Mouse (Mus musculus) frontal cortex, adult 2 months (tissue): Measurements from ENCODE around the gene BC016579. TPM values are rescaled to one million over a fixed set of nuclear protein-coding genes. Genes with fewer than 3 reads are reported as not detected.

ENCODE experiments used
- DNase-seq, 2 experiments: peaks; one replicate each; pipeline ENCODE4 v3.0.0; 2022; ENCODE audit warnings: low spot score in 1 of 2; ENCODE audit errors: extremely low spot score in 1 of 2
- polyA plus RNA-seq: library from polyadenylated mRNA; depleted of rRNA; stranded (reverse); fragments of >200 nt; gene quantifications from 2 replicates; pipeline ENCODE4 v1.2.3, GENCODE M21; 2012; rRNA removed

Gene BC016579
- 0.13 and 0.44 TPM in 2 replicates for polyA plus RNA-seq

- DNase-seq, result no peak
These were observed at the start of gene BC016579 for GRCm38 (mm10) chr16:45653934-45654332. Gene BC016579 (minus strand): TSS chr16:45654068.

- no peak for DNase-seq
These were observed 45.4 kb upstream of the BC016579 start for GRCm38 (mm10) chr16:45699301-45699700.

GRCm38 (mm10) chr16:45697996-45698395 is 44.1 kb upstream of the BC016579 start:
- no peak for DNase-seq

- no peak for DNase-seq
These were observed 41.7 kb upstream of the BC016579 start for GRCm38 (mm10) chr16:45695445-45696160.

- DNase-seq, result no peak
These were observed 39.7 kb upstream of the BC016579 start, which contains the start of gene Tmprss7 for GRCm38 (mm10) chr16:45693558-45693957. Gene Tmprss7 (minus strand): TSS chr16:45693658.

- DNase-seq, result no peak
These were observed 39.0 kb upstream of the BC016579 start for GRCm38 (mm10) chr16:45692851-45693250.

GRCm38 (mm10) chr16:45690178-45690577 is 36.3 kb upstream of the BC016579 start:
- peak in 1 of 2 experiments; percentile 78 for DNase-seq

- DNase-seq, result no peak
These were observed 33.0 kb upstream of the BC016579 start for GRCm38 (mm10) chr16:45686833-45687232.

- peak in 1 of 2 experiments; percentile 69 for DNase-seq
These were observed 31.4 kb upstream of the BC016579 start for GRCm38 (mm10) chr16:45685295-45685694.

GRCm38 (mm10) chr16:45684815-45685214 is 30.9 kb upstream of the BC016579 start:
- peak in 1 of 2 experiments; percentile 86 for DNase-seq

GRCm38 (mm10) chr16:45676462-45676861 is 22.6 kb upstream of the BC016579 start:
- peak in 1 of 2 experiments; percentile 51 for DNase-seq

- peak in 1 of 2 experiments; percentile 39 for DNase-seq
These were observed 16.1 kb upstream of the BC016579 start for GRCm38 (mm10) chr16:45670005-45670404.

GRCm38 (mm10) chr16:45668178-45668577 is 14.3 kb upstream of the BC016579 start:
- no peak for DNase-seq

GRCm38 (mm10) chr16:45666136-45666535 is 12.3 kb upstream of the BC016579 start:
- DNase-seq, result no peak

- no peak for DNase-seq
These were observed 8.5 kb upstream of the BC016579 start for GRCm38 (mm10) chr16:45662381-45662780.

- DNase-seq, result peak; percentile 41 to 62
These were observed 5.7 kb upstream of the BC016579 start for GRCm38 (mm10) chr16:45659596-45659995.

- no peak for DNase-seq
These were observed 4.4 kb upstream of the BC016579 start for GRCm38 (mm10) chr16:45658248-45658647.

GRCm38 (mm10) chr16:45657574-45658159 is 3.8 kb upstream of the BC016579 start:
- no peak for DNase-seq

GRCm38 (mm10) chr16:45654465-45654864 is 597 bp upstream of the BC016579 start:
- no peak for DNase-seq

GRCm38 (mm10) chr16:45653009-45653933 is 597 bp downstream of the BC016579 start:
- DNase-seq, result no peak

GRCm38 (mm10) chr16:45651497-45651896 is 2.4 kb downstream of the BC016579 start:
- no peak for DNase-seq
